Mouse (Mus musculus): ENCODE results near the gene Gm35549.
"Not testable (repeated sequence)": the region's sequence is repeated elsewhere in the genome, so short reads cannot be mapped to it uniquely, and the experiment has no call there.

Gm35549 gene

GRCm38 (mm10) chr9:122843760-122844159 lies at the start of gene Gm35549:
Gene Gm35549, minus strand, starts transcription at chr9:122844035.
- DNase-seq, result no peak

- peak; percentile 80 for DNase-seq
These were observed 42.7 kb upstream of the Gm35549 start for GRCm38 (mm10) chr9:122886372-122887179.

GRCm38 (mm10) chr9:122885385-122885784 lies 41.5 kb upstream of the Gm35549 start, which contains the start of gene Zkscan7:
Gene Zkscan7, plus strand, starts transcription at chr9:122885685.
- DNase-seq, result no peak

- no peak for DNase-seq
These were observed 31.3 kb upstream of the Gm35549 start for GRCm38 (mm10) chr9:122875145-122875544.

- DNase-seq, result no peak
These were observed 30.8 kb upstream of the Gm35549 start for GRCm38 (mm10) chr9:122874653-122875052.

GRCm38 (mm10) chr9:122872595-122872994 lies 28.8 kb upstream of the Gm35549 start:
- no peak for DNase-seq

GRCm38 (mm10) chr9:122866192-122866591 lies 22.4 kb upstream of the Gm35549 start:
- DNase-seq, result no peak

- DNase-seq, result peak; percentile 86
These were observed 21.9 kb upstream of the Gm35549 start, which contains the start of gene Zfp445 for GRCm38 (mm10) chr9:122865697-122866166. Gene Zfp445, minus strand, starts transcription at chr9:122866006.

GRCm38 (mm10) chr9:122864848-122865247 lies 21.0 kb upstream of the Gm35549 start:
- DNase-seq, result no peak

GRCm38 (mm10) chr9:122863731-122864130 lies 19.9 kb upstream of the Gm35549 start:
- no peak for DNase-seq

GRCm38 (mm10) chr9:122860752-122861151 lies 16.9 kb upstream of the Gm35549 start:
- DNase-seq, result no peak

- DNase-seq, result no peak
These were observed 12.9 kb upstream of the Gm35549 start for GRCm38 (mm10) chr9:122856716-122857115.

- no peak for DNase-seq
These were observed 11.8 kb upstream of the Gm35549 start for GRCm38 (mm10) chr9:122855617-122856016.

GRCm38 (mm10) chr9:122855141-122855540 lies 11.3 kb upstream of the Gm35549 start:
- DNase-seq, result not testable (repeated sequence)

GRCm38 (mm10) chr9:122854526-122854925 lies 10.7 kb upstream of the Gm35549 start:
- no peak for DNase-seq

GRCm38 (mm10) chr9:122847811-122848311 lies 4.0 kb upstream of the Gm35549 start:
- not testable (repeated sequence) for DNase-seq

- peak; percentile 45 for DNase-seq
These were observed 2.3 kb upstream of the Gm35549 start for GRCm38 (mm10) chr9:122846156-122846555.

GRCm38 (mm10) chr9:122845621-122846020 lies 1.8 kb upstream of the Gm35549 start:
- no peak for DNase-seq

- DNase-seq, result peak; percentile 76
These were observed 6.2 kb downstream of the Gm35549 start for GRCm38 (mm10) chr9:122837680-122838079.

- no peak for DNase-seq
These were observed 6.6 kb downstream of the Gm35549 start for GRCm38 (mm10) chr9:122837216-122837615.

GRCm38 (mm10) chr9:122836790-122837189 lies 7.0 kb downstream of the Gm35549 start:
- peak; percentile 71 for DNase-seq

GRCm38 (mm10) chr9:122836126-122836525 lies 7.7 kb downstream of the Gm35549 start:
- no peak for DNase-seq

- DNase-seq, result no peak
These were observed 13.9 kb downstream of the Gm35549 start for GRCm38 (mm10) chr9:122829826-122830380.

- DNase-seq, result no peak
These were observed 17.1 kb downstream of the Gm35549 start for GRCm38 (mm10) chr9:122826743-122827142.

Measured in kidney, postnatal 10 days (tissue).